Mouse (Mus musculus) cerebellum, adult 18-20 months (tissue): ENCODE results near the gene Lrrc28.
"Not testable (repeated sequence)": the region's sequence is repeated elsewhere in the genome, so short reads cannot be mapped to it uniquely, and the experiment has no call there.

Experiments
- DNase-seq, 2 experiments: peaks; one replicate each; pipeline ENCODE4 v3.0.0; 2021

Gene Lrrc28

GRCm38 (mm10) chr7:67528063-67528811, 116.8 kb downstream of the Lrrc28 start:
- peak; percentile 64 to 68 for DNase-seq

GRCm38 (mm10) chr7:67525886-67526580, 119.0 kb downstream of the Lrrc28 start:
- no peak for DNase-seq

- not testable (repeated sequence) for DNase-seq
These were observed 121.0 kb downstream of the Lrrc28 start for GRCm38 (mm10) chr7:67524069-67524468.

GRCm38 (mm10) chr7:67523400-67523799, 121.7 kb downstream of the Lrrc28 start:
- DNase-seq = no peak

GRCm38 (mm10) chr7:67521731-67522130, 123.3 kb downstream of the Lrrc28 start:
- DNase-seq = not testable (repeated sequence)

- DNase-seq = no peak
These were observed 124.1 kb downstream of the Lrrc28 start for GRCm38 (mm10) chr7:67520959-67521358.

- DNase-seq = no peak
These were observed 125.1 kb downstream of the Lrrc28 start for GRCm38 (mm10) chr7:67520001-67520400.

- DNase-seq = peak; percentile 28 to 51
These were observed 129.4 kb downstream of the Lrrc28 start for GRCm38 (mm10) chr7:67515621-67516020.

GRCm38 (mm10) chr7:67514893-67515292, 130.2 kb downstream of the Lrrc28 start:
- peak; percentile 47 to 48 for DNase-seq

GRCm38 (mm10) chr7:67514380-67514779, 130.7 kb downstream of the Lrrc28 start:
- no peak for DNase-seq

- DNase-seq = no peak
These were observed 131.4 kb downstream of the Lrrc28 start for GRCm38 (mm10) chr7:67513656-67514055.

- DNase-seq = no peak
These were observed 133.5 kb downstream of the Lrrc28 start for GRCm38 (mm10) chr7:67511606-67512005.

- DNase-seq = peak in 1 of 2 experiments; percentile 29
These were observed 141.6 kb downstream of the Lrrc28 start for GRCm38 (mm10) chr7:67503281-67504010.

- no peak for DNase-seq
These were observed 142.4 kb downstream of the Lrrc28 start for GRCm38 (mm10) chr7:67502631-67503030.

GRCm38 (mm10) chr7:67500878-67501277, 144.2 kb downstream of the Lrrc28 start:
- no peak for DNase-seq

GRCm38 (mm10) chr7:67500076-67500828, 144.8 kb downstream of the Lrrc28 start:
- no peak for DNase-seq

GRCm38 (mm10) chr7:67499516-67499915, 145.6 kb downstream of the Lrrc28 start:
- DNase-seq = peak; percentile 72 to 81

GRCm38 (mm10) chr7:67493795-67494687, 151.0 kb downstream of the Lrrc28 start:
- DNase-seq = no peak

GRCm38 (mm10) chr7:67487889-67488411, 157.1 kb downstream of the Lrrc28 start:
- DNase-seq = peak; percentile 95 to 96

- DNase-seq = peak; percentile 76 to 79
These were observed 157.9 kb downstream of the Lrrc28 start for GRCm38 (mm10) chr7:67486925-67487760.
